Comparison of ENCODE assay signal across 8 mouse cellular contexts in genomic region chr3:51195321-51195720, GRCm38 (mm10). TPM values are rescaled to one million over a fixed set of nuclear protein-coding genes. Genes with fewer than 3 reads are reported as not detected.
DNase-seq lines count a peak whose midpoint lies in the region; ATAC-seq lines count a peak whose summit lies in the region.

No protein-coding gene starts in this region.

- H3K4me1 ChIP-seq in embryonic facial prominence, embryonic 12.5 days, result peaks cover 8% of the 10 kb centered on the region; the same call in 1 of the 2 replicates
- H3K4me1 ChIP-seq in lung, embryonic 16.5 days (replicated peaks; ENCODE audit: control insufficient read depth, insufficient read depth, low read length), result 0 out of 2 replicates have a peak, but pooled peaks cover 2% of the 10 kb centered on the region

- H3K4me3 ChIP-seq in embryonic facial prominence, embryonic 12.5 days, result no peak overlapping the region
- no peak overlapping the region for H3K4me3 ChIP-seq in lung, embryonic 16.5 days (ENCODE audit: low read length)

- 47% methylated on average over 8 of the region's 8 CpGs for WGBS in embryonic facial prominence, embryonic 12.5 days
- 26% methylated on average over 8 of the region's 8 CpGs for WGBS in lung, embryonic 16.5 days

- H3K9me3 ChIP-seq in embryonic facial prominence, embryonic 12.5 days, result no peaks in the 10 kb centered on the region
- H3K9me3 ChIP-seq in lung, embryonic 16.5 days (ENCODE audit: control insufficient read depth, low read length), result no peaks in the 10 kb centered on the region

- no peaks in the 10 kb centered on the region for H3K36me3 ChIP-seq in embryonic facial prominence, embryonic 12.5 days
- H3K36me3 ChIP-seq in lung, embryonic 16.5 days (ENCODE audit: control insufficient read depth, insufficient read depth, low read length), result no peaks in the 10 kb centered on the region

- peak; percentile 56 for DNase-seq in kidney, postnatal 10 days
- no peak for DNase-seq in kidney, adult 18-20 months
- DNase-seq in heart, adult 9 months (ENCODE audit: low spot score in 2 of 2), result peak; percentile 73 to 77
- DNase-seq in layer of hippocampus, adult 18-20 months (ENCODE audit: low spot score in 2 of 2), result peak; percentile 85 to 89
- DNase-seq in right cerebral cortex, adult 18-20 months, result peak; percentile 94
- DNase-seq in testis, postnatal 10 days (ENCODE audit: low spot score), result no peak

- no peak for ATAC-seq in embryonic facial prominence, embryonic 12.5 days (ENCODE audit: insufficient number of reproducible peaks, insufficient read depth, low FRiP score, low TSS enrichment)
- peak; percentile 66 for ATAC-seq in lung, embryonic 16.5 days (ENCODE audit: low read depth)

- 0 out of 2 replicates have a peak overlapping the region, but pooled peaks have one; percentile 2 for H3K27ac ChIP-seq in embryonic facial prominence, embryonic 12.5 days
- H3K27ac ChIP-seq in lung, embryonic 16.5 days (ENCODE audit: low read length), result no peak overlapping the region

- peak overlapping the region; percentile 26 for H3K4me2 ChIP-seq in embryonic facial prominence, embryonic 12.5 days (replicated peaks)
- peak overlapping the region; percentile 25; the same call in 1 of the 2 replicates for H3K4me2 ChIP-seq in lung, embryonic 16.5 days (ENCODE audit: low read depth, low read length)

- no peak overlapping the region for H3K9ac ChIP-seq in embryonic facial prominence, embryonic 12.5 days
- no peak overlapping the region for H3K9ac ChIP-seq in lung, embryonic 16.5 days (ENCODE audit: low read length)

- H3K27me3 ChIP-seq in embryonic facial prominence, embryonic 12.5 days, result no peaks in the 10 kb centered on the region
- H3K27me3 ChIP-seq in lung, embryonic 16.5 days (ENCODE audit: control insufficient read depth, insufficient read depth, low read depth, low read length), result no peaks in the 10 kb centered on the region

RNA-seq across cellular contexts. Expression of gene Noct, which starts 28.9 kb away (rescaled TPM):
- polyA plus RNA-seq in embryonic facial prominence, embryonic 12.5 days (2016; fragmentation: Nextera tagmentation; extraction: Ambion mirVana), result 14.4 and 14.6 TPM in 2 replicates
- 10 to 100 TPM; 59.5 to 60.3 TPM for total RNA-seq in layer of hippocampus, adult 18-20 months (2021)
- 5.3 and 5.6 TPM in 2 replicates for polyA plus RNA-seq in lung, embryonic 16.5 days (2015; fragmentation: Nextera tagmentation; extraction: Ambion mirVana)

Comparison
In these comparisons a context has a peak if more than half of its experiments do, and no peak if none do; other contexts are left out.
1. DNase-seq: peak in kidney, postnatal 10 days (single experiment), heart, adult 9 months (2 of 2), layer of hippocampus, adult 18-20 months (2 of 2) and right cerebral cortex, adult 18-20 months (single experiment); none in kidney, adult 18-20 months (single experiment) and testis, postnatal 10 days (single experiment).